Mouse (Mus musculus): ENCODE results near the gene 1700066M21Rik. TPM values are rescaled to one million over a fixed set of nuclear protein-coding genes. Genes with fewer than 3 reads are reported as not detected.

Gene 1700066M21Rik
- 11.6 TPM for polyA plus RNA-seq (2021)

GRCm38 (mm10) chr1:57377376-57378341 is at the start of gene 1700066M21Rik:
Gene 1700066M21Rik, plus strand, starts transcription at chr1:57377620.
- H3K27me3 ChIP-seq = no peaks in the 10 kb centered on the region
- POLR2A ChIA-PET = no interaction called here
- in situ Hi-C loops (cut with MboI; ENCODE audit: low pct_unique_long_range_greater_than_20kb) = loop anchor here (25.0 kb wide), 1 partner anchor 1965 kb away; the partner anchor contains the start of gene Plcl1
- DNase-seq (ENCODE audit: low read depth, low spot score) (peak; percentile 25), ATAC-seq (peak; percentile 97)
- CTCF ChIA-PET = interaction anchor here (0.6 to 1.8 kb wide), 4 partner anchors 10 to 17 kb away, joined by 3 to 7 read pairs (median 4); no protein-coding TSS in a partner anchor
- no peak for TF ChIP-seq CTCF (IDR thresholded peaks at IDR 0.05)

GRCm38 (mm10) chr1:57329285-57330093 is 47.9 kb upstream of the 1700066M21Rik start:
- CTCF ChIA-PET = no interaction called here
- peaks cover 33% of the 10 kb centered on the region for H3K27me3 ChIP-seq
- in situ Hi-C loops (cut with MboI; ENCODE audit: low pct_unique_long_range_greater_than_20kb) = no loop called here
- ATAC-seq (no peak), DNase-seq (ENCODE audit: low read depth, low spot score) (no peak)
- POLR2A ChIA-PET = no interaction called here
- TF ChIP-seq CTCF (IDR thresholded peaks at IDR 0.05) = no peak

- peaks cover 30% of the 10 kb centered on the region for H3K27me3 ChIP-seq
- ChIA-PET CTCF (no interaction called here), POLR2A (no interaction called here)
- no peak for TF ChIP-seq CTCF (IDR thresholded peaks at IDR 0.05)
- in situ Hi-C loops (cut with MboI; ENCODE audit: low pct_unique_long_range_greater_than_20kb) = no loop called here
- no peak for ATAC-seq
- DNase-seq (ENCODE audit: low read depth, low spot score) = no peak
Observed at GRCm38 (mm10) chr1:57330228-57330627, 47.2 kb upstream of the 1700066M21Rik start.

GRCm38 (mm10) chr1:57332040-57332439 is 45.4 kb upstream of the 1700066M21Rik start:
- CTCF ChIA-PET = interaction anchor here (1.0 kb wide), 1 partner anchor 63 kb away, joined by 3 read pairs; no protein-coding TSS in a partner anchor
- no peak for DNase-seq (ENCODE audit: low read depth, low spot score)
- no peak for TF ChIP-seq CTCF (IDR thresholded peaks at IDR 0.05)
- no peak for ATAC-seq
- POLR2A ChIA-PET = no interaction called here
- in situ Hi-C loops (cut with MboI; ENCODE audit: low pct_unique_long_range_greater_than_20kb) = no loop called here
- peaks cover 24% of the 10 kb centered on the region for H3K27me3 ChIP-seq

GRCm38 (mm10) chr1:57333550-57334213 is 43.7 kb upstream of the 1700066M21Rik start:
- in situ Hi-C loops (cut with MboI; ENCODE audit: low pct_unique_long_range_greater_than_20kb) = no loop called here
- ChIA-PET CTCF (interaction anchor here (1.3 to 1.9 kb wide), 2 partner anchors 14 to 30 kb away, joined by 3 to 6 read pairs; no protein-coding TSS in a partner anchor), POLR2A (no interaction called here)
- ATAC-seq (no peak), DNase-seq (ENCODE audit: low read depth, low spot score) (no peak)
- H3K27me3 ChIP-seq = peaks cover 16% of the 10 kb centered on the region
- TF ChIP-seq CTCF (IDR thresholded peaks at IDR 0.05) = no peak

- CTCF ChIA-PET = interaction anchor here (1.3 kb wide), 1 partner anchor 28 kb away, joined by 3 read pairs; no protein-coding TSS in a partner anchor
- DNase-seq (ENCODE audit: low read depth, low spot score) = no peak
- no peak for TF ChIP-seq CTCF (IDR thresholded peaks at IDR 0.05)
Observed at GRCm38 (mm10) chr1:57335200-57335599, 42.2 kb upstream of the 1700066M21Rik start.

GRCm38 (mm10) chr1:57339156-57339796 is 38.1 kb upstream of the 1700066M21Rik start:
- POLR2A ChIA-PET = no interaction called here
- ATAC-seq (no peak), DNase-seq (ENCODE audit: low read depth, low spot score) (no peak)
- CTCF ChIA-PET = interaction anchor here (0.8 to 1.7 kb wide), 3 partner anchors 12 to 47 kb away, joined by 3 read pairs; no protein-coding TSS in a partner anchor
- peaks cover 24% of the 10 kb centered on the region for H3K27me3 ChIP-seq
- in situ Hi-C loops (cut with MboI; ENCODE audit: low pct_unique_long_range_greater_than_20kb) = no loop called here
- TF ChIP-seq CTCF (IDR thresholded peaks at IDR 0.05) = peak; percentile 54

More at GRCm38 (mm10) chr1:57335200-57335599, 42.2 kb upstream of the 1700066M21Rik start:
- ATAC-seq = no peak
- H3K27me3 ChIP-seq = peaks cover 10% of the 10 kb centered on the region
- POLR2A ChIA-PET = no interaction called here
- in situ Hi-C loops (cut with MboI; ENCODE audit: low pct_unique_long_range_greater_than_20kb) = no loop called here

GRCm38 (mm10) chr1:57341197-57341596 is 36.2 kb upstream of the 1700066M21Rik start:
- peaks cover 28% of the 10 kb centered on the region for H3K27me3 ChIP-seq
- TF ChIP-seq CTCF (IDR thresholded peaks at IDR 0.05) = no peak
- in situ Hi-C loops (cut with MboI; ENCODE audit: low pct_unique_long_range_greater_than_20kb) = no loop called here
- DNase-seq (ENCODE audit: low read depth, low spot score) (no peak), ATAC-seq (no peak)
- ChIA-PET POLR2A (no interaction called here), CTCF (interaction anchor here (1.7 kb wide), 1 partner anchor 53 kb away, joined by 3 read pairs; no protein-coding TSS in a partner anchor)

GRCm38 (mm10) chr1:57347487-57347886 is 29.9 kb upstream of the 1700066M21Rik start:
- ATAC-seq = no peak
- CTCF ChIA-PET = no interaction called here
- TF ChIP-seq CTCF (IDR thresholded peaks at IDR 0.05) = no peak
- in situ Hi-C loops (cut with MboI; ENCODE audit: low pct_unique_long_range_greater_than_20kb) = no loop called here
- DNase-seq (ENCODE audit: low read depth, low spot score) = no peak
- peaks cover 28% of the 10 kb centered on the region for H3K27me3 ChIP-seq
- POLR2A ChIA-PET = no interaction called here
